Mouse (Mus musculus) induced T-regulatory cell, adult 2 months (primary cell): ENCODE measurements around the gene Pkd1.

Experiments used
- DNase-seq: peaks from one replicate; pipeline ENCODE4 v3.0.0-alpha.2; 2012; ENCODE audit warnings: low read depth

The Pkd1 gene

GRCm38 (mm10) chr17:24644875-24645721, 95.5 kb downstream of the Pkd1 start:
- no peak for DNase-seq

- DNase-seq = no peak
Observed at GRCm38 (mm10) chr17:24645916-24646315, 96.3 kb downstream of the Pkd1 start.
